Comparison of ENCODE assay signal across 10 mouse cellular contexts in the genomic region with DNA sequence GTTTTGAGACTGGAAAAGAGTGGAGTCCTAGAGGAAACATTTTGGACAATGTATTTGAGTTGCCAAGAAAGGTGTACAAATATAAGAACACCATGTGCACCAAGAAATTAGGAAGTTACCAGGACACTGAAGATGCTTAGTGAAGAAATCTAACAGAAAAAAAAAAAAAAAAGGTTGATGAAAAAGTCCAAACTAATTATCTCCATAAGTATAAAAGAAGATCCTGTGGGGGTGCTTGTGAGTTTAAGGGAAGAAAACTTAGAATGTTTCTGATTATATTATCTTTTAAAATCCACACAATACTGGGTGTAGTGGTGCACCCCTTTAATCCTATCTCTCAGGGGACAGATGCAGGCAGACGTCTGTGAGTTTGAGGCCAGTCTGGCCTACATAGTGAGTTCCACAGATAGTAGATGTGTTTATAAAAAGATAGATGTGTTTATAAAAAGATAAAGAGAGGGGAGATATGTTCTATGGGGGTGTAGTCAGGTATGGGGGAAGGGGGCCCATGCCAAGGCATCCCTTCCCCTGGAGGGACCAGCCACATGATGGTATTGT. TPM values are rescaled to one million over a fixed set of nuclear protein-coding genes. Genes with fewer than 3 reads are reported as not detected.
DNase-seq lines count a peak whose midpoint lies in the region; ATAC-seq and TF ChIP-seq lines count a peak whose summit lies in the region.
"Had no signal": no experiment of that assay in that cellular context is flagged by ENCODE, and none has a peak within 500 bp of the region (broad histone marks: within the 10 kb centered on the region; RNA-seq: fewer than 3 reads in every experiment).

No protein-coding gene starts in this region.

- H3K9me3 ChIP-seq in intestine, embryonic 14.5 days (ENCODE audit: control insufficient read depth, low read length), result no peaks in the 10 kb centered on the region
- H3K9me3 ChIP-seq in intestine, postnatal 0 days (ENCODE audit: control insufficient read depth), result no peaks in the 10 kb centered on the region
- no peaks in the 10 kb centered on the region for H3K9me3 ChIP-seq in hindbrain, embryonic 16.5 days (ENCODE audit: control insufficient read depth, low read length)
- no peaks in the 10 kb centered on the region for H3K9me3 ChIP-seq in midbrain, embryonic 14.5 days (ENCODE audit: control insufficient read depth, low read length)
- H3K9me3 ChIP-seq: intestine, embryonic 15.5 days had no signal

- no peak for ATAC-seq in intestine, embryonic 14.5 days (replicated peaks; ENCODE audit: low FRiP score, low TSS enrichment, low read depth)
- no peak for ATAC-seq in intestine, postnatal 0 days
- no peak for ATAC-seq in hindbrain, embryonic 16.5 days
- no peak for ATAC-seq in midbrain, embryonic 14.5 days (ENCODE audit: low FRiP score, low TSS enrichment)
- ATAC-seq in megakaryocyte, adult 5-6 weeks (ENCODE audit: poor library complexity, severe bottlenecking), result no peak

- TF ChIP-seq CTCF in intestine, postnatal 0 days (IDR thresholded peaks at IDR 0.05; ENCODE audit: low read depth), result no peak
- TF ChIP-seq CTCF in bone marrow macrophage, adult 2 months (IDR thresholded peaks at IDR 0.05; ENCODE audit: low read depth, low read length), result no peak

- H3K9ac ChIP-seq in intestine, embryonic 14.5 days (ENCODE audit: low read length), result no peak overlapping the region
- H3K9ac ChIP-seq in intestine, postnatal 0 days (ENCODE audit: low read depth, low read length), result no peak overlapping the region
- H3K9ac ChIP-seq in hindbrain, embryonic 16.5 days (ENCODE audit: low read depth, low read length), result no peak overlapping the region
- no peak overlapping the region for H3K9ac ChIP-seq in midbrain, embryonic 14.5 days (replicated peaks; ENCODE audit: low read length)
- H3K9ac ChIP-seq: intestine, embryonic 15.5 days had no signal

- H3K4me1 ChIP-seq in intestine, embryonic 14.5 days (replicated peaks; ENCODE audit: control insufficient read depth, insufficient read depth, low read length), result 0 out of 2 replicates have a peak, but pooled peaks cover 5% of the 10 kb centered on the region
- H3K4me1 ChIP-seq in intestine, postnatal 0 days (replicated peaks; ENCODE audit: control insufficient read depth, insufficient read depth, low read length), result no peaks in the 10 kb centered on the region
- peaks cover 10% of the 10 kb centered on the region for H3K4me1 ChIP-seq in bone marrow macrophage, adult 2 months (ENCODE audit: control insufficient read depth, insufficient read depth, low read length)
- 0 out of 2 replicates have a peak, but pooled peaks cover 4% of the 10 kb centered on the region for H3K4me1 ChIP-seq in hindbrain, embryonic 16.5 days (ENCODE audit: control insufficient read depth, insufficient read depth, low read depth, low read length)
- no peaks in the 10 kb centered on the region for H3K4me1 ChIP-seq in midbrain, embryonic 14.5 days (ENCODE audit: control insufficient read depth, insufficient read depth, low read length)

- TF ChIP-seq POLR2A in bone marrow macrophage, adult 2 months (IDR thresholded peaks at IDR 0.05; ENCODE audit: borderline replicate concordance, low read depth, low read length), result no peak

- no peaks in the 10 kb centered on the region for H3K27me3 ChIP-seq in intestine, embryonic 14.5 days (replicated peaks; ENCODE audit: control insufficient read depth, insufficient read depth, low read length)
- no peaks in the 10 kb centered on the region for H3K27me3 ChIP-seq in intestine, postnatal 0 days (replicated peaks; ENCODE audit: control insufficient read depth, insufficient read depth, low read length)
- H3K27me3 ChIP-seq in hindbrain, embryonic 16.5 days (replicated peaks; ENCODE audit: control insufficient read depth, insufficient read depth, low read length), result no peaks in the 10 kb centered on the region
- 0 out of 2 replicates have a peak, but pooled peaks cover 3% of the 10 kb centered on the region for H3K27me3 ChIP-seq in midbrain, embryonic 14.5 days (ENCODE audit: control insufficient read depth, insufficient read depth, low read length)
- H3K27me3 ChIP-seq: intestine, embryonic 15.5 days had no signal

- H3K27ac ChIP-seq in intestine, embryonic 14.5 days (ENCODE audit: low read depth), result no peak overlapping the region
- no peak overlapping the region for H3K27ac ChIP-seq in intestine, postnatal 0 days (ENCODE audit: low read depth, low read length)
- H3K27ac ChIP-seq in bone marrow macrophage, adult 2 months (ENCODE audit: insufficient read depth, low read depth, low read length), result peak overlapping the region; percentile 68; the same call in 1 of the 2 replicates
- no peak overlapping the region for H3K27ac ChIP-seq in hindbrain, embryonic 16.5 days (ENCODE audit: low read depth, low read length)
- no peak overlapping the region for H3K27ac ChIP-seq in midbrain, embryonic 14.5 days (replicated peaks; ENCODE audit: low read depth, low read length)

- peak overlapping the region; percentile 43; the same call in 1 of the 2 replicates for H3K4me3 ChIP-seq in intestine, embryonic 14.5 days (ENCODE audit: low read depth, low read length)
- no peak overlapping the region for H3K4me3 ChIP-seq in intestine, postnatal 0 days (ENCODE audit: low read depth, low read length)
- no peak overlapping the region for H3K4me3 ChIP-seq in bone marrow macrophage, adult 2 months (ENCODE audit: insufficient read depth, low read length)
- no peak overlapping the region for H3K4me3 ChIP-seq in hindbrain, embryonic 16.5 days (ENCODE audit: low read length)
- H3K4me3 ChIP-seq in midbrain, embryonic 14.5 days (replicated peaks; ENCODE audit: low read depth, low read length), result 0 out of 2 replicates have a peak overlapping the region, but pooled peaks have one; percentile 46

- H3K4me2 ChIP-seq in intestine, embryonic 14.5 days (ENCODE audit: low read length), result 0 out of 2 replicates have a peak overlapping the region, but pooled peaks have one; percentile 56
- H3K4me2 ChIP-seq in intestine, postnatal 0 days (replicated peaks; ENCODE audit: low read depth), result no peak overlapping the region
- peak overlapping the region; percentile 92 for H3K4me2 ChIP-seq in hindbrain, embryonic 16.5 days (ENCODE audit: low read length)
- H3K4me2 ChIP-seq in midbrain, embryonic 14.5 days (ENCODE audit: low read length), result 0 out of 2 replicates have a peak overlapping the region, but pooled peaks have one; percentile 80

- DNase-seq in intestine, embryonic 14.5 days (ENCODE audit: low spot score), result no peak
- no peak for DNase-seq in midbrain, embryonic 14.5 days
- DNase-seq in kidney, postnatal 10 days, result no peak
- DNase-seq: cerebellum, postnatal 36 days; lung, adult 2 months had no signal

- no peaks in the 10 kb centered on the region for H3K36me3 ChIP-seq in intestine, embryonic 14.5 days (ENCODE audit: control insufficient read depth, insufficient read depth, low read length)
- H3K36me3 ChIP-seq in intestine, postnatal 0 days (ENCODE audit: control insufficient read depth, insufficient read depth), result no peaks in the 10 kb centered on the region
- no peaks in the 10 kb centered on the region for H3K36me3 ChIP-seq in hindbrain, embryonic 16.5 days (ENCODE audit: control insufficient read depth, insufficient read depth, low read length)
- no peaks in the 10 kb centered on the region for H3K36me3 ChIP-seq in midbrain, embryonic 14.5 days (ENCODE audit: control insufficient read depth, insufficient read depth, low read length)
- H3K36me3 ChIP-seq: intestine, embryonic 15.5 days had no signal

- 59% methylated on average over 1 of the region's 1 CpGs for WGBS in intestine, embryonic 14.5 days
- 85% methylated on average over 1 of the region's 1 CpGs for WGBS in intestine, postnatal 0 days
- 81% methylated on average over 1 of the region's 1 CpGs for WGBS in hindbrain, embryonic 16.5 days
- 71% methylated on average over 1 of the region's 1 CpGs for WGBS in midbrain, embryonic 14.5 days

RNA-seq across cellular contexts. Expression of a gene that starts 8.2 kb away (rescaled TPM):
- polyA plus RNA-seq in intestine, embryonic 14.5 days (2014; fragmentation: Nextera tagmentation; extraction: Ambion mirVana), result 384 and 386 TPM in 2 replicates
- 164 and 184 TPM in 2 replicates for polyA plus RNA-seq in intestine, postnatal 0 days (2015; fragmentation: Nextera tagmentation; extraction: Ambion mirVana)
- 148 and 185 TPM in 2 replicates for polyA plus RNA-seq in bone marrow macrophage, adult 2 months (2012; ENCODE audit: insufficient read depth, insufficient read length, missing spikeins)
- polyA plus RNA-seq in hindbrain, embryonic 16.5 days (2015; fragmentation: Nextera tagmentation; extraction: Ambion mirVana), result 325 and 351 TPM in 2 replicates
- 251 and 290 TPM in 2 replicates for polyA plus RNA-seq in midbrain, embryonic 14.5 days (2014; fragmentation: Nextera tagmentation; extraction: Ambion mirVana)
- total RNA-seq in megakaryocyte, adult 5-6 weeks (2015), result 56.6 and 67.2 TPM in 2 replicates
- 130 and 142 TPM in 2 replicates for total RNA-seq in megakaryocyte, adult 5-6 weeks (2017)

RNA-seq across cellular contexts. Expression of a gene that starts 31.0 kb away (rescaled TPM):
- polyA plus RNA-seq in intestine, embryonic 14.5 days (2014; fragmentation: Nextera tagmentation; extraction: Ambion mirVana), result 259 and 277 TPM in 2 replicates
- polyA plus RNA-seq in intestine, postnatal 0 days (2015; fragmentation: Nextera tagmentation; extraction: Ambion mirVana), result 219 and 226 TPM in 2 replicates
- 475 and 476 TPM in 2 replicates for polyA plus RNA-seq in bone marrow macrophage, adult 2 months (2012; ENCODE audit: insufficient read depth, insufficient read length, missing spikeins)
- polyA plus RNA-seq in hindbrain, embryonic 16.5 days (2015; fragmentation: Nextera tagmentation; extraction: Ambion mirVana), result 399 and 401 TPM in 2 replicates
- 328 and 378 TPM in 2 replicates for polyA plus RNA-seq in midbrain, embryonic 14.5 days (2014; fragmentation: Nextera tagmentation; extraction: Ambion mirVana)
- total RNA-seq in megakaryocyte, adult 5-6 weeks (2015), result 429 and 450 TPM in 2 replicates
- 132 and 169 TPM in 2 replicates for total RNA-seq in megakaryocyte, adult 5-6 weeks (2017)

Comparison
In these comparisons a context has a peak if more than half of its experiments do, and no peak if none do; other contexts are left out.
1. H3K4me3 ChIP-seq: peak in intestine, embryonic 14.5 days (single experiment) and midbrain, embryonic 14.5 days (single experiment); none in intestine, postnatal 0 days (single experiment), bone marrow macrophage, adult 2 months (single experiment) and hindbrain, embryonic 16.5 days (single experiment).